Mouse (Mus musculus) liver, adult 2 months (tissue): ENCODE data around the gene Myl6b.

ENCODE experiments used
- CTCF ChIP-seq: fragments of 200-500 bp; IDR thresholded peaks from 2 replicates; pipeline ENCODE4 v1.5.1; 2011; ENCODE audit warnings: low read depth, low read length, control low read depth
- POLR2A ChIP-seq: fragments of 200-500 bp; IDR thresholded peaks from 2 replicates; pipeline ENCODE4 v1.6.1; 2011; ENCODE audit warnings: low read length, control low read depth; ENCODE audit not compliant: insufficient read depth; ENCODE audit errors: extremely low read depth

GRCm38 (mm10) chr10:128491495-128491894, 7.0 kb downstream of the Myl6b start:
- TF ChIP-seq CTCF: no peak
- no peak for TF ChIP-seq POLR2A
